Mouse (Mus musculus) CH12.LX (cell line): ENCODE data around the gene Acaca. TPM values are rescaled to one million over a fixed set of nuclear protein-coding genes. Genes with fewer than 3 reads are reported as not detected.

Experiments
- DNase-seq: peaks from one replicate; pipeline ENCODE4 v3.0.0-alpha.2; 2013; ENCODE audit errors: extremely low read depth
- H3K27ac ChIP-seq: 2 replicates; pipeline ENCODE4 v1.5.1; 2012; ENCODE audit warnings: low read depth, mild to moderate bottlenecking, control low read depth, moderate library complexity; ENCODE audit not compliant: insufficient read depth
- H3K27me3 ChIP-seq: replicated peaks from 2 replicates; pipeline ENCODE3; 2012; ENCODE audit warnings: inconsistent platforms
- H3K36me3 ChIP-seq, 2 experiments: replicated peaks in 1 of 2; 2 replicates each; pipeline versions ENCODE3 to v1.6.1; 2012; ENCODE audit warnings: inconsistent platforms in 1 of 2, low read length in 1 of 2, mild to moderate bottlenecking in 1 of 2, mixed read lengths in 1 of 2, moderate library complexity in 1 of 2; ENCODE audit not compliant: control insufficient read depth in 1 of 2, insufficient read depth in 1 of 2
- H3K4me1 ChIP-seq, 2 experiments: 2 replicates each; pipeline ENCODE4 v1.6.1; 2012; ENCODE audit warnings: inconsistent platforms in 1 of 2, moderate library complexity in 1 of 2; ENCODE audit not compliant: insufficient read depth in 2 of 2, control insufficient read depth in 1 of 2
- H3K4me2 ChIP-seq: 2 replicates; pipeline ENCODE4 v1.6.1; 2012; ENCODE audit warnings: low read depth, mild to moderate bottlenecking, control low read depth; ENCODE audit not compliant: poor library complexity, insufficient read depth, severe bottlenecking
- H3K4me3 ChIP-seq, 3 experiments: fragments of 150-350 bp in 1 of 3; sonication (generic) in 1 of 3; replicated peaks in 1 of 3; 2 replicates each; pipeline versions ENCODE3 to v1.5.1; 2011 to 2012; ENCODE audit warnings: low read depth in 2 of 3, low read length in 2 of 3, mild to moderate bottlenecking in 2 of 3, moderate library complexity in 2 of 3, control low read depth in 1 of 3, improper control_type of control experiment in 1 of 3, inconsistent platforms in 1 of 3, mixed read lengths in 1 of 3; ENCODE audit not compliant: poor library complexity in 1 of 3
- H3K79me2 ChIP-seq: replicated peaks from 2 replicates; pipeline ENCODE4 v1.6.1; 2012; ENCODE audit warnings: mild to moderate bottlenecking, moderate library complexity; ENCODE audit not compliant: control insufficient read depth, poor library complexity, insufficient read depth, severe bottlenecking; ENCODE audit errors: extremely low read depth
- H3K9ac ChIP-seq: 2 replicates; pipeline ENCODE4 v1.6.1; 2012; ENCODE audit warnings: low read depth, mild to moderate bottlenecking, control low read depth, moderate library complexity; ENCODE audit not compliant: insufficient read depth
- H3K9me3 ChIP-seq: replicated peaks from 2 replicates; pipeline ENCODE3; 2012; ENCODE audit warnings: low read length, inconsistent platforms, mixed read lengths
- BHLHE40 ChIP-seq: IDR thresholded peaks from 2 replicates; pipeline ENCODE4 v1.6.1; 2011; ENCODE audit warnings: mild to moderate bottlenecking, low read depth, low read length, improper control_type of control experiment
- CHD2 ChIP-seq: IDR thresholded peaks from 2 replicates; pipeline ENCODE4 v1.6.1; 2011; ENCODE audit warnings: low read length, improper control_type of control experiment
- CTCF ChIP-seq, 2 experiments: IDR thresholded peaks in 1 of 2; conservative IDR thresholded peaks in 1 of 2; 2 replicates each; pipeline ENCODE4 v1.5.1; 2011 to 2012; ENCODE audit warnings: low read depth in 2 of 2, low read length in 2 of 2, improper control_type of control experiment in 1 of 2, inconsistent platforms in 1 of 2, mild to moderate bottlenecking in 1 of 2, moderate library complexity in 1 of 2
- E2F4 ChIP-seq: IDR thresholded peaks from 2 replicates; pipeline ENCODE4 v1.6.1; 2011; ENCODE audit warnings: low read depth, low read length, improper control_type of control experiment; ENCODE audit not compliant: insufficient replicate concordance
- ELF1 ChIP-seq: IDR thresholded peaks from 2 replicates; pipeline ENCODE4 v1.6.1; 2014; ENCODE audit warnings: low read depth, mild to moderate bottlenecking, inconsistent platforms, low read length, improper control_type of control experiment
- EP300 ChIP-seq: IDR thresholded peaks from 2 replicates; pipeline ENCODE4 v1.6.1; 2011; ENCODE audit warnings: low read length, improper control_type of control experiment
- ETS1 ChIP-seq: conservative IDR thresholded peaks from 2 replicates; pipeline ENCODE4 v1.6.1; 2012; ENCODE audit warnings: low read depth, mild to moderate bottlenecking, inconsistent platforms, low read length, improper control_type of control experiment, moderate library complexity
- HCFC1 ChIP-seq: IDR thresholded peaks from 2 replicates; pipeline ENCODE4 v1.6.1; 2012; ENCODE audit warnings: low read depth, mild to moderate bottlenecking, inconsistent platforms, low read length, improper control_type of control experiment
- IRF4 ChIP-seq: IDR thresholded peaks from 2 replicates; pipeline ENCODE4 v1.6.1; 2014; ENCODE audit warnings: low read depth, mild to moderate bottlenecking, inconsistent platforms, low read length, improper control_type of control experiment
- KAT2A ChIP-seq: IDR thresholded peaks from 2 replicates; pipeline ENCODE4 v1.6.1; 2012; ENCODE audit warnings: low read length, improper control_type of control experiment, inconsistent platforms; ENCODE audit not compliant: insufficient replicate concordance
- MAFK ChIP-seq: IDR thresholded peaks from 2 replicates; pipeline ENCODE4 v1.6.1; 2011; ENCODE audit warnings: low read length, improper control_type of control experiment; ENCODE audit not compliant: insufficient replicate concordance
- MAX ChIP-seq: IDR thresholded peaks from 2 replicates; pipeline ENCODE4 v1.6.1; 2011; ENCODE audit warnings: low read length, improper control_type of control experiment
- MAZ ChIP-seq: IDR thresholded peaks from 2 replicates; pipeline ENCODE4 v1.6.1; 2012; ENCODE audit warnings: low read depth, mild to moderate bottlenecking, inconsistent platforms, low read length, improper control_type of control experiment, moderate library complexity
- MYC ChIP-seq: IDR thresholded peaks from 2 replicates; pipeline ENCODE4 v1.6.1; 2011; ENCODE audit warnings: low read depth, mild to moderate bottlenecking, improper control_type of control experiment, low read length
- NELFE ChIP-seq: IDR thresholded peaks from 2 replicates; pipeline ENCODE4 v1.6.1; 2011; ENCODE audit warnings: low read depth, low read length, improper control_type of control experiment
- PAX5 ChIP-seq: IDR thresholded peaks from 2 replicates; pipeline ENCODE4 v1.6.1; 2012; ENCODE audit warnings: low read length, inconsistent platforms, mixed read lengths
- POLR2AphosphoS2 ChIP-seq: IDR thresholded peaks from 2 replicates; pipeline ENCODE4 v1.6.1; 2011; ENCODE audit warnings: low read depth, low read length, improper control_type of control experiment
- RAD21 ChIP-seq: IDR thresholded peaks from 2 replicates; pipeline ENCODE4 v1.6.1; 2011; ENCODE audit warnings: low read depth, mild to moderate bottlenecking, low read length, improper control_type of control experiment, moderate library complexity
- RCOR1 ChIP-seq: conservative IDR thresholded peaks from 2 replicates; pipeline ENCODE4 v1.6.1; 2012; ENCODE audit warnings: low read depth, mild to moderate bottlenecking, inconsistent platforms, low read length, improper control_type of control experiment
- SIN3A ChIP-seq: IDR thresholded peaks from 2 replicates; pipeline ENCODE4 v1.6.1; 2012; ENCODE audit warnings: low read length, improper control_type of control experiment, inconsistent platforms
- SMC3 ChIP-seq: IDR thresholded peaks from 2 replicates; pipeline ENCODE4 v1.6.1; 2011; ENCODE audit warnings: low read depth, low read length, improper control_type of control experiment
- TBP ChIP-seq: conservative IDR thresholded peaks from 2 replicates; pipeline ENCODE4 v1.6.1; 2011; ENCODE audit warnings: low read depth, low read length, improper control_type of control experiment
- TCF12 ChIP-seq: IDR thresholded peaks from 2 replicates; pipeline ENCODE4 v1.6.1; 2014; ENCODE audit warnings: low read depth, mild to moderate bottlenecking, inconsistent platforms, low read length, improper control_type of control experiment
- UBTF ChIP-seq: IDR thresholded peaks from 2 replicates; pipeline ENCODE4 v1.6.1; 2012; ENCODE audit warnings: low read depth, mild to moderate bottlenecking, inconsistent platforms, low read length, improper control_type of control experiment, moderate library complexity
- USF1 ChIP-seq: IDR thresholded peaks from 2 replicates; pipeline ENCODE4 v1.6.1; 2014; ENCODE audit warnings: low read depth, mild to moderate bottlenecking, inconsistent platforms, low read length, improper control_type of control experiment
- USF2 ChIP-seq: conservative IDR thresholded peaks from 2 replicates; pipeline ENCODE4 v1.6.1; 2011; ENCODE audit warnings: low read depth, low read length, improper control_type of control experiment
- ZC3H11A ChIP-seq: IDR thresholded peaks from 2 replicates; pipeline ENCODE4 v1.6.1; 2012; ENCODE audit warnings: low read depth, mild to moderate bottlenecking, inconsistent platforms, low read length, improper control_type of control experiment
- ZKSCAN1 ChIP-seq: IDR thresholded peaks from 2 replicates; pipeline ENCODE4 v1.6.1; 2012; ENCODE audit warnings: low read depth, inconsistent platforms, low read length, improper control_type of control experiment, borderline replicate concordance
- ZMIZ1 ChIP-seq: IDR thresholded peaks from 2 replicates; pipeline ENCODE4 v1.6.1; 2012; ENCODE audit warnings: low read depth, mild to moderate bottlenecking, inconsistent platforms, low read length, improper control_type of control experiment
- ZNF384 ChIP-seq: IDR thresholded peaks from 2 replicates; pipeline ENCODE4 v1.6.1; 2012; ENCODE audit warnings: low read depth, low read length, improper control_type of control experiment, inconsistent platforms
- dilution Hi-C: fragments of 300-500 bp; cut with MboI; formaldehyde crosslinking; loops from 2 replicates; pipeline ENCODE4 v1.14.3; 2020; ENCODE audit warnings: low sequenced_read_pairs; ENCODE audit not compliant: extremely low pct_unique_long_range_greater_than_20kb, extremely low pct_ligation_motif_present
- in situ Hi-C: fragments of 300-500 bp; cut with MboI; formaldehyde crosslinking; loops from 3 replicates; pipeline ENCODE4 v1.14.3; 2019; ENCODE audit warnings: low sequenced_read_pairs, low pct_ligation_motif_present, low pct_unique_long_range_greater_than_20kb, mixed read lengths
- polyA plus RNA-seq: library from polyadenylated mRNA; unstranded; fragments of >175 nt; gene quantifications from 2 replicates; pipeline ENCODE4 v1.2.1, GENCODE M21; 2012; ENCODE audit warnings: low read depth; ENCODE audit not compliant: insufficient read length
- total RNA-seq, 2 experiments: library from RNA; depleted of rRNA; stranded (reverse); fragments of 300-350 nt in 1 of 2; fragments of >200 nt in 1 of 2; gene quantifications; 2 replicates each; pipeline ENCODE4 v1.2.3; 2012 to 2014

Acaca gene
- total and polyA plus RNA-seq, 3 experiments, result 36.9 to 62.6 (median 61.7) TPM

DNA sequence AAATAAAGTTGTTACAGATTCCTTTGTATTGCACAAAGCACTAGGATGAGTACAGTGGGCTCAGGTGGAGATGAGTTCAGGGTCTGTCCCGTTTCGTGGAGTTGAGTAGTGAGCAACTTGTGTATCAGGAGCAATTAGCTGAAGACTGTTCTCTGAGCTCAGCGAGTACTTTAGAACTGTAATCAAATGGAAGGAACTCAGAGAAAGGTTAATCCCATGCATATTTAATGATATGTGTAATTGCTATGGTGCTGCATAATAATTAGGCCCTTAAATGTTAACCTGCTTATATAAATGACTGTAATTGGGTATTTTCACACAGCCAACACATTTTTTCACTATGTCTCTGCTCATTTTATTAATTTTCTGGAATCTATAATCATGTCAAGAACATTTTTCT is 7.0 kb downstream of the Acaca start:
- no peak for TF ChIP-seq ZC3H11A
- no peak for TF ChIP-seq E2F4
- no peak for TF ChIP-seq IRF4
- no peak for TF ChIP-seq UBTF
- TF ChIP-seq CHD2, result no peak
- TF ChIP-seq SIN3A, result no peak
- TF ChIP-seq ZMIZ1, result no peak
- TF ChIP-seq EP300, result no peak
- no peak for TF ChIP-seq ZNF384
- TF ChIP-seq BHLHE40, result no peak
- TF ChIP-seq ELF1, result no peak
- TF ChIP-seq, all 38 proteins: peak for 0
- Histone ChIP-seq H3K9me3 (no peaks in the 10 kb centered on the region), H3K79me2 (no peaks in the 10 kb centered on the region), H3K36me3 (no peaks in the 10 kb centered on the region), H3K4me3 (no peak overlapping the region), H3K27me3 (peaks cover 6% of the 10 kb centered on the region), H3K4me1 (peaks cover 0 to 1% of the 10 kb centered on the region in 2 experiments; a peak in 2 of 4 replicates), H3K9ac (no peak overlapping the region), H3K4me2 (no peak overlapping the region), H3K27ac (no peak overlapping the region)
- no peak for DNase-seq
- dilution Hi-C loops (no loop called here), in situ Hi-C loops (no loop called here)

DNA sequence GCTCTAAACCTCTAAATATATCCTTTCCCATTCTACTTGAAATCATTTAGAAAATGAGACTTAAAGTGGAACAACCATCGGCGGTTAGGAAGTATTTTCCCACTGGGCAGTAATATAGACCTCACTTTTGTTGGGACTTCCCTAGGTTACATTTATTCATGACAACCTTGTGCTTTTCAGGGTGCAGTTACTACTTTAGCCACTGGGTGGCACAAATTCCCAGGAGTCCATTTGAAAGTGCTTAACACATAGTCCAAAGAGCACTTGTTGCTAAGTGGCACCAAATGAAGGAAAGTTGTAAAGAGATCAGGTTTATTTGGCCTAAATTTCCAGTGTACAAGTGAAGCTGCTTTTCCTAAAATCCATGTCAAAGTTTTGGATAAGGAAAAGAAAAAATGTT is 12.3 kb downstream of the Acaca start:
- H3K9me3 ChIP-seq, result no peaks in the 10 kb centered on the region
- no peaks in the 10 kb centered on the region for H3K79me2 ChIP-seq
- H3K4me1 ChIP-seq, result peaks cover 0 to 4% of the 10 kb centered on the region in 2 experiments; a peak in 2 of 4 replicates
- H3K27me3 ChIP-seq, result peaks cover 14% of the 10 kb centered on the region
- in situ Hi-C loops (no loop called here), dilution Hi-C loops (no loop called here)
- TF ChIP-seq HCFC1 (no peak), IRF4 (peak; percentile 73), ETS1 (no peak), USF2 (no peak), MAX (no peak), RAD21 (peak; percentile 80), SIN3A (0 out of 2 replicates have a peak, but pooled peaks have one; percentile 16), PAX5 (no peak), ZNF384 (no peak), RCOR1 (no peak), SMC3 (peak; percentile 89), MAZ (no peak), ZC3H11A (no peak; the same call in 1 of the 2 replicates), E2F4 (no peak), UBTF (no peak), NELFE (no peak), USF1 (no peak), TCF12 (no peak), MAFK (no peak), TBP (no peak), ZKSCAN1 (no peak), KAT2A (no peak), POLR2AphosphoS2 (no peak), MYC (peak; percentile 55; the same call in 1 of the 2 replicates), CTCF (conservative IDR thresholded peaks at IDR 0.05 in 1 of 2, IDR thresholded peaks at IDR 0.05 in 1 of 2; ENCODE audit: low read depth in 2 of 2, low read length in 2 of 2) (peak; percentile 95), ELF1 (no peak), BHLHE40 (0 out of 2 replicates have a peak, but pooled peaks have one; percentile 9), ZMIZ1 (no peak)
- no peaks in the 10 kb centered on the region for H3K36me3 ChIP-seq
- peak overlapping the region; percentile 37; the same call in 1 of the 2 replicates for H3K9ac ChIP-seq
- peak overlapping the region; percentile 22; the same call in 1 of the 2 replicates for H3K4me2 ChIP-seq
- DNase-seq, result peak; percentile 89
- no peak overlapping the region for H3K27ac ChIP-seq
- H3K4me3 ChIP-seq, result peak overlapping the region in 1 of 3 experiments; percentile 25
